Mouse (Mus musculus) layer of hippocampus, adult 2 months (tissue): ENCODE results near the gene Llcfc1. TPM values are rescaled to one million over a fixed set of nuclear protein-coding genes. Genes with fewer than 3 reads are reported as not detected.

Experiments used
- DNase-seq, 2 experiments: peaks; one replicate each; pipeline ENCODE4 v3.0.0; 2022; ENCODE audit warnings: low spot score in 2 of 2
- H3K27ac ChIP-seq: fragments of 200-600 bp; 2 replicates; pipeline ENCODE4 v1.8.1; 2022
- H3K4me3 ChIP-seq: fragments of 200-600 bp; 2 replicates; pipeline ENCODE4 v1.8.1; 2022; ENCODE audit warnings: mild to moderate bottlenecking
- CTCF ChIP-seq: fragments of 200-600 bp; conservative IDR thresholded peaks from 2 replicates; pipeline ENCODE4 v1.8.1; 2022; ENCODE audit warnings: antibody characterized with exemption, mild to moderate bottlenecking, moderate library complexity
- total RNA-seq, 2 experiments: library from RNA; stranded (reverse); gene quantifications; 2 replicates each; pipeline ENCODE4 v1.2.3; 2021

The Llcfc1 gene
- total RNA-seq, 2 experiments from 2014 or later, result not detected

DNA sequence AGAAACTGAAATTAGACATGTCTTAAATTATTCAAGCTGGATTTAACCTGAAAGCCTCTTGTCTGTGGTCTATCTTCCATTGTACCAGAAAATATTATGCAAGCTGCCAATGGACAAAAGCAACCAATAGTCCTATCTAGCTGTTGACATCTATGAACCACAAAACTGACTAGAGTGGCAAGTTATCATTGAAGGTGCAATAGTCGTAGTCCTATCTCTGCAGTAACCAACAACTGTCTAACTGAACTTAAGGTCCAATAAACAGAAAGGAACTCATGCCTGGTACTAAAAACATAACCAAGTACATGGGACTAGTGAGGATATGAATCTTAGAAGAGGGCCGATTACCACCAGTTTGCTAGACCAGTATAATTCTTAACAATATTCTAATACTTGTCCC, 7.7 kb upstream of the Llcfc1 start:
- DNase-seq, result no peak
- TF ChIP-seq CTCF, result no peak
- no peak overlapping the region for H3K4me3 ChIP-seq
- H3K27ac ChIP-seq, result no peak overlapping the region

- no peak for DNase-seq
- no peak for TF ChIP-seq CTCF
- Histone ChIP-seq H3K27ac (no peak within 1 kb of the TSS), H3K4me3 (no peak within 1 kb of the TSS)
These were observed 3.6 kb upstream of the Llcfc1 start, which contains the start of gene Trpv5 for GRCm38 (mm10) chr6:41680669-41681068. Trpv5 (minus strand) TSS chr6:41680769.

DNA sequence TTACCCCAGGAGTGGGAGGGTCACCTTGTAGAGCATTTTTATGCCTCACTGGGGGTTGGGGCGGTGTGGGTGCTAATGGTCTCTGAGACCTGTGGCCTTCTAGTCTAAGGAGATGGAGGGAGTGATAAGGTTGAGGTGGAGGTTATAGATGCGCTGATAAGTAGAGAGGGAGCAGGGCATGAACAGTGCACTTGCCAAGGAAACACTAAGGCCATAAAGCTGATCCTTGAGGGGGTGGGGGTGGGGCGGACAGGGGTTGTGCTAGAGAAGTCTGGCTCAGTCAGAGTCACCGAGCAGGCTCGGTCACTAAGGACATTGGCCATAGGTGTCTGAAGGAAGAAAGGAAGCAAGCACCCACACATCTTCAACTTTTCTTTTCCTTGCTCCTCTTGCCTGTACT, 2.6 kb upstream of the Llcfc1 start:
- DNase-seq, result no peak
- H3K4me3 ChIP-seq, result no peak overlapping the region
- no peak overlapping the region for H3K27ac ChIP-seq

DNA sequence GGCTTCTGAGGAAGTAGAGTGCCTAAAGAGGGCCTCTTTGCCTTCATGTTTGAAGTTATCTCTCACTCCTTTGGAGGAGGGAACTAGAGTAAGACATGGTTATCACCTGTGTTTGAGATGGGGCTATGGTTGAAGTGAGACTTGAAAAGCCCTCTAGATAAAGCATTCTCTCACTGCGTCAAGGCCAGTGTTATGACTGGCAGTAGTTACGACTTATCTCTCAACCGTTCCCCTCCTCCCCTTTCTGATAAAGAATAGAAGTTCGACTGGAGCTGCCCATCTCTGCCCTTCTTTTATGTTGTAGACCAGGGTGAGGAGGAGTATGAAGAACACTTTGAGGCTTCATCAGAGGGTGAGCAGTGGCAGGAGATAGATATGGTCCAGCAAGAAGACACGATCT, 680 bp downstream of the Llcfc1 start:
- no peak overlapping the region for H3K27ac ChIP-seq
- no peak for TF ChIP-seq CTCF

More for the DNA sequence above, 2.6 kb upstream of the Llcfc1 start:
- TF ChIP-seq CTCF, result no peak

GRCm38 (mm10) chr6:41685596-41685995, 1.4 kb downstream of the Llcfc1 start:
- Histone ChIP-seq H3K4me3 (no peak overlapping the region), H3K27ac (no peak overlapping the region)
- no peak for TF ChIP-seq CTCF
- no peak for DNase-seq

More for the DNA sequence above, 680 bp downstream of the Llcfc1 start:
- no peak overlapping the region for H3K4me3 ChIP-seq
- no peak for DNase-seq

DNA sequence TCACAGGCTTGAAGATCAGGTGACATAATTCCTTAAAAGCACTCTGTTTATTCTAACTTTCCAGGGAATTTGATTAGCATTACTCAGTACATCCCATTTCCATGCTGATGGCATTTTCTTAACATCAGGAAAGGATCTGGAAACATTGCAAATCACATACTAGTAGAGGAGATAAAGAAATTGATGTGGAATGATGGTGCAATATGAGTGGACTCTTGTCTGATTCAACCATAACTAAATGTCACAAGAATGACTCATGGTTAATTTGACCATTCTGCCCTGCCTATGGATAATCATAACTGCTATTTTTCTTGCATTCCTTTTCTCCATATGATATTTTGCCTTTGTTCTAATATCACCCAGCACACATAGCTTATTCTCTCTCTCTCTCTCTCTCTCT, 8.0 kb downstream of the Llcfc1 start:
- Histone ChIP-seq H3K4me3 (no peak overlapping the region), H3K27ac (no peak overlapping the region)
- no peak for TF ChIP-seq CTCF
- DNase-seq, result no peak

- no peak overlapping the region for H3K27ac ChIP-seq
- H3K4me3 ChIP-seq, result no peak overlapping the region
- no peak for TF ChIP-seq CTCF
- no peak for DNase-seq
These were observed 10.2 kb downstream of the Llcfc1 start for GRCm38 (mm10) chr6:41694407-41694806.

- no peak overlapping the region for H3K4me3 ChIP-seq
- DNase-seq, result no peak
- H3K27ac ChIP-seq, result no peak overlapping the region
- TF ChIP-seq CTCF, result no peak
These were observed 17.0 kb downstream of the Llcfc1 start for GRCm38 (mm10) chr6:41701245-41701644.

DNA sequence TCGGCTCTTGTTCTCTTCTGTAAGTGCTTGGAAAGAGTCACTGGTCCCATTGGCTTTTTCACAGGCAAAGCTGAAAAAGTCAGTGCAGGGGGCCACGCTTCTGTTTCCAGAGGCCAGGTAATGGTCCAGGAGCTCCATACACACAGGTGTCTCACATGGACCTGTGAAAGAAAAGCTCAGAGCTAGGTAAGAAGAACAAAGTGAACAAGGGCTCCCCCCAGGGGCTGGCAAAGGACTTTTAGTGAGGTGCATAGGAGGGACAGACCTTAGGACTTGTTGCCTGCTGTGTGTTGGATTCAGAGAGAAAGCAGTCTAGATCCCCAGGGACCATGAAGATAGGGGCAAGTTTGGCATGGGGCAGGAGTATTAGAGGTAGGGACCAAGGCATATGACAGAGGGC, 18.7 kb downstream of the Llcfc1 start:
- no peak for TF ChIP-seq CTCF
- no peak for DNase-seq
- no peak overlapping the region for H3K4me3 ChIP-seq
- H3K27ac ChIP-seq, result no peak overlapping the region

DNA sequence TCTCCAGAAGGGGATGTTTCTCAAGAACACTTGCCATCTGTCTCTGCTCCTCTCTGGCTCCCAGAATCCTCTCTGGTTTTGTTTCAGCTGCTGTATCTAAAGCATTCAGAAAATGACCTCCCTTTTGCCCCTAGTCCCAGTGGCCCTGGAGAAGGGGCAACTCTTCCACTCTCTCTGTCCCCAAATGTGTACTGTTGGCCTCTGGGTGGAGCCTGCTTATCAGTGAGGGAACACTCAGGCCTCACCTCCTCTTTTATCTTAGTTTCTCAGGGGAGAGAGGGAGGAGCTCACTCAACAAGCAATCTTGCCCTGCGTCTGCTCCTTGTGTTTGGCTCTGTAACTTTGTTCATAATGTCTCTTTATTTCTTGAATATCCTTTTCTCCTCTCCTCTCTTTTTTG, 19.9 kb downstream of the Llcfc1 start, which contains the start of gene Kel:
TSS of gene Kel (minus strand) at position 217 of the 400 bp plus-strand sequence.
- no peak for DNase-seq
- Histone ChIP-seq H3K4me3 (no peak within 1 kb of the TSS), H3K27ac (no peak within 1 kb of the TSS)
- TF ChIP-seq CTCF, result no peak

DNA sequence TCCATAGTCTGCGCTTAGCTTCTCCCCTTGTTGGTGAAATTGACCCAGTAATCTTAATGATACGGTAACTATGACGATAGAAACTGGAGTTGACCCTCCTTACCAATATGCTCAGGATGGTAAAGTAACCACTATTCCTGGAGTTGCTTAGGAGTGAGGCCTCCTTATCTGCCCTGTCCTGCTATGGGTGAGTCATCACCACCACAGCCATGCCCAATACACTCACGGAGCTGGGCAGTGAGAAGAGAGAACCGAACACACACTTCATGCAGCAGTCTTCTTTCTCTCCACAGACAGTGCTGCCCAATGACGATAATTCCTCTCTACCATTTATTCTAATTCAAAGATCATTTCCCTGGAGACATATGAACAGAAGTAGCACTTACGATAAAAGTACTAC, 22.0 kb downstream of the Llcfc1 start:
- DNase-seq, result no peak
- H3K4me3 ChIP-seq, result no peak overlapping the region

DNA sequence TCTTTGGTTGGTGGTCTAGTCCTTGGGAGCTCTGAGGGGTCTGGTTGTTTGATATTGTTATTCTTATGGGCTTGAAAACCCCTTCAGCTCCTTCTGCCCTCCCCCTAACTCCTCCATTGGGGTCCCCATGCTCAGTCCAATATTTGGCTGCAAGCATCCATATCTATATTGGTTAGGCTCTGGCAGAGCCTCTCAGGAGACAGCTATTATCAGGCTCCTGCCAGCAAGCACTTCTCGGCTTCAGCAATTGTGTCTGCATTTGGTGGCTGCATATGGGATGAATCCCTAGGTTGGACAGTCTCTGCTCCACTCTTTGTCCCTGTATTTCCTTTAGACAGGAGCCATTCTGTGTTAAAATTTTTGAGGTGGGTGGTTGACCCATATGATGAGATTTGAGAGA, 26.1 kb downstream of the Llcfc1 start:
- TF ChIP-seq CTCF, result no peak
- no peak overlapping the region for H3K4me3 ChIP-seq
- no peak overlapping the region for H3K27ac ChIP-seq
- DNase-seq, result no peak

More for the DNA sequence above, 22.0 kb downstream of the Llcfc1 start:
- TF ChIP-seq CTCF, result no peak
- H3K27ac ChIP-seq, result no peak overlapping the region

DNA sequence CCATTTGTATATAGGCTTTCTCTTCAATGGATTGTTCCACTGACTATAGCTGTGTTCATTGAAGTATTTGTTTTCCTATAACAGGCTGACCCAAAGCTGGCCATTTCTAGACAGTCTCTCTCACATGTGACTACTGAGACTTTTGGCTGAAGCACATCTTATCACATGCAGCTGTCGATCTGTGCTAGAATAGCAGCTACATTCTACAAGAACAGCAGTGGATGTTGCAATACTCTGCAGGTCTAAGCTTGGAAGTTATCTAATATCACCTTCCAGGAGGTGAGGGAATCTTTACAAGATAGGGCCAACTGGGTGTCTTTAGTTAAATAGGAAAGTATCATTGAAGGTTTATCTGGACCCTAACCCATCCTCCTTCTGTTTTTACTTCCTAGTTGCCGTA, 37.2 kb downstream of the Llcfc1 start:
- no peak overlapping the region for H3K4me3 ChIP-seq
- TF ChIP-seq CTCF, result no peak
- no peak for DNase-seq
- no peak overlapping the region for H3K27ac ChIP-seq

DNA sequence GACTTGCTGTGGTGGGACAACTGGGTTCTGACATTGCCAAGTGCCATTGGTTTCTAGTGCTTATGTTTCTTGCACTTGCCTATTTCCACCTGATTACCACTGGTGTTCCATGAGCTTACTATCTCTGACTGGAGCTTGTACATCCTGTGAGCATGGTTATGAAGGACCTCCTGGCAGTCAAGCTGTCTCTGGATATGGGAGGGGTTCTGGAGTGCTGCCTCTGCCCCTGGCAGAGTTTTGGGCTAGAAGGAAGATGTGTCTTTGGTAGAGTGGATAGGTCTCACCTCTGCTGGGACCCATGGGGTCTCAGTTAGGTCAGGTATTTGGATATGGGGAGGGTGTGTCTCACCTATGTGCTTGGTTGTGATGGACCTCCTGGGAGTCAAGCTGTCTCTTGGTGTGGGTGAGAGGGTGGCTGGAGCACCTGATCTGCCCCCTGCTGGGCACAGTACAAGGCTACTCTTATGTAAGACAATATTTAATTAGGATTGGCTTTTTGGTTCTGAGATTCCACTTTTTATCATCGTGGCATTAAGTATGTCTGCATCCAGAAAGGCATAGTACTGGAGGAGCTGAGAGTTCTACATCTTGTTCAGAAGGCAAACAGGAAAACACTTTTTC, 43.9 kb downstream of the Llcfc1 start:
- TF ChIP-seq CTCF, result no peak; the same call in 1 of the 2 replicates
- Histone ChIP-seq H3K4me3 (no peak overlapping the region), H3K27ac (no peak overlapping the region)
- no peak for DNase-seq
